Mouse (Mus musculus): ENCODE results near the gene Prkar1a.

- TF ChIP-seq CTCF (IDR thresholded peaks at IDR 0.05; ENCODE audit: borderline replicate concordance, control insufficient read depth, extremely low read depth, insufficient read depth, low read length, poor library complexity) (no peak), POLR2A (IDR thresholded peaks at IDR 0.05; ENCODE audit: control insufficient read depth, extremely low read depth, insufficient read depth, low read length, poor library complexity) (no peak)
Measured at GRCm38 (mm10) chr11:109692737-109693136, 43.5 kb downstream of the Prkar1a start.

Data from thymus, adult 2 months (tissue).